Mouse (Mus musculus) C3H10T1/2 (cell line): ENCODE data around the gene Tulp4. TPM values are rescaled to one million over a fixed set of nuclear protein-coding genes. Genes with fewer than 3 reads are reported as not detected.

ENCODE experiments used
- polyA plus RNA-seq, 2 experiments: library from polyadenylated mRNA; unstranded; fragments of >200 nt; fragmentation: generic; extraction: Trizol; gene quantifications; one replicate each; pipeline ENCODE4 v1.2.1; 2012; ENCODE audit warnings: missing spikeins in 2 of 2

Gene Tulp4
- 10 to 100 TPM; 34.8 to 67.8 TPM for polyA plus RNA-seq

DNA sequence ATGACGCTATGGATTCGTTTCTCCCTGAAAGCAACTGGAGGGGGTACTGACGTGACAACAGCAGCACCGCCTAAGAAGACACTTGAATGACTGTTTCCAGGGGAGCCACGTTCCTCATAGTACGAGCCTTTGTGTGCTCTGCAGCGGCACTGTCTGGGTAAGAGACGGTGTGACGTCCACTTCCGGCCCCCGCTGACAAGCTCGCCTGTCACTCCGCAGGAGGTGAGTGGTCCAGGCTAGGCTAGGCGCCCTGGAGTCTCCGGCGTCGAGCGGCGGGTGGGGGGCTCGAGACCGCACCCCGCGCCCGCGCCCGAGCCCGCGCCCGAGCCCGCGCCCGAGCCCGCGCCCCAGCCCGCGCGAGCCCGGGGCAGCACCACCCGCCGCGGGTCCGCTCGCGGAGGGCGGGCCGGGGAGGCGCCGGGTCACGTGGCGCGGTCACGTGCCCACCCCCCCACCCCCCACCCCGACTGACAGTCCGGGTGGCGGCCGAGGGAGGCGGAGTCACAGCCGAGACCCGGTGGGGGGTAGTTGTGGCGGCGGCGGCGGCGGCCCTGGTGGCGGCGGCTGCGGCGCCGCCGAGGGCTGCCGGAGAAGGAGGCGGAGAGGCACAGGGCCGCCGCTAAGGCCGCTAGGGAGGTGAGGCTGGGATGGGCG, at the start of gene Tulp4:
Tulp4 (plus strand) TSS at position 77 of the 654 bp plus-strand sequence.

GRCm38 (mm10) chr17:6079287-6080122, 26.7 kb upstream of the Tulp4 start, which contains the start of the genes Serac1 and Gtf2h5:
Gene Serac1, minus strand, starts transcription at chr17:6079741.
Gene Gtf2h5, plus strand, starts transcription at chr17:6079786.

GRCm38 (mm10) chr17:6256400-6257069, 150.3 kb downstream of the Tulp4 start, which contains the start of gene Tmem181a:
Gene Tmem181a, plus strand, starts transcription at chr17:6256860.

Other genes starting within 250 kb of the Tulp4 start
- gene Synj2, start 165.2 kb upstream of the Tulp4 start, polyA plus RNA-seq, result 1 to 10 TPM; 6.9 to 8.7 TPM
- 1 to 10 TPM in 1 of 2 experiments, under 1 TPM in 1; 0.55 to 1.6 TPM for gene Serac1, start 26.7 kb upstream of the Tulp4 start, polyA plus RNA-seq
- 100 to 1,000 TPM; 105 to 125 TPM for gene Gtf2h5, start 26.7 kb upstream of the Tulp4 start, polyA plus RNA-seq
- gene Tmem181a, start 150.4 kb downstream of the Tulp4 start, polyA plus RNA-seq, result 1 to 10 TPM; 6.3 to 7.7 TPM
- 1 to 10 TPM; 6.4 to 7.7 TPM for gene Dynlt1a, start 211.1 kb downstream of the Tulp4 start, polyA plus RNA-seq